Mouse (Mus musculus): ENCODE measurements around the gene Gm17482. TPM values are rescaled to one million over a fixed set of nuclear protein-coding genes. Genes with fewer than 3 reads are reported as not detected.
A peak's percentile ranks its signal among the peaks of the same experiment; 100 is the strongest.

Gm17482 gene
- not detected in 2 replicates for polyA plus RNA-seq (2015; fragmentation: Nextera tagmentation; extraction: Ambion mirVana)

GRCm38 (mm10) chr6:115227043-115227442, at the start of gene Gm17482:
Gm17482 (plus strand) TSS chr6:115227343.
- Histone ChIP-seq H3K36me3 (replicated peaks; ENCODE audit: insufficient read depth, low read length) (no peaks in the 10 kb centered on the region), H3K27me3 (ENCODE audit: insufficient read depth, low read length) (no peaks in the 10 kb centered on the region), H3K4me3 (ENCODE audit: low read depth, low read length) (no peak within 1 kb of the TSS), H3K4me1 (ENCODE audit: insufficient read depth) (no peaks in the 10 kb centered on the region), H3K9me3 (ENCODE audit: low read length) (no peaks in the 10 kb centered on the region), H3K4me2 (ENCODE audit: low read depth, low read length) (no peak within 1 kb of the TSS), H3K27ac (ENCODE audit: low read depth) (no peak within 1 kb of the TSS), H3K9ac (replicated peaks) (no peak within 1 kb of the TSS)
- ATAC-seq (no peak), DNase-seq (no peak)
- TF ChIP-seq CTCF (IDR thresholded peaks at IDR 0.05; ENCODE audit: low read depth): no peak
- no peak for TF ChIP-seq EP300 (IDR thresholded peaks at IDR 0.05; ENCODE audit: low read depth)
- 70% methylated on average over 4 of the region's 4 CpGs for WGBS (ENCODE audit: insufficient replicate concordance)

GRCm38 (mm10) chr6:115178826-115179225, 48.3 kb upstream of the Gm17482 start:
- DNase-seq: peak; percentile 38
- ATAC-seq: no peak
- Histone ChIP-seq H3K4me3 (ENCODE audit: low read depth, low read length) (no peak overlapping the region), H3K4me2 (ENCODE audit: low read depth, low read length) (no peak overlapping the region), H3K36me3 (replicated peaks; ENCODE audit: insufficient read depth, low read length) (no peaks in the 10 kb centered on the region), H3K4me1 (ENCODE audit: insufficient read depth) (no peaks in the 10 kb centered on the region), H3K27me3 (ENCODE audit: insufficient read depth, low read length) (no peaks in the 10 kb centered on the region), H3K27ac (ENCODE audit: low read depth) (no peak overlapping the region), H3K9me3 (ENCODE audit: low read length) (no peaks in the 10 kb centered on the region), H3K9ac (replicated peaks) (no peak overlapping the region)
- TF ChIP-seq EP300 (IDR thresholded peaks at IDR 0.05; ENCODE audit: low read depth): no peak
- TF ChIP-seq CTCF (IDR thresholded peaks at IDR 0.05; ENCODE audit: low read depth): no peak
- 28% methylated on average over 3 of the region's 3 CpGs for WGBS (ENCODE audit: insufficient replicate concordance)

- Histone ChIP-seq H3K36me3 (replicated peaks; ENCODE audit: insufficient read depth, low read length) (no peaks in the 10 kb centered on the region), H3K27ac (ENCODE audit: low read depth) (no peak overlapping the region), H3K4me1 (ENCODE audit: insufficient read depth) (no peaks in the 10 kb centered on the region), H3K4me3 (ENCODE audit: low read depth, low read length) (no peak overlapping the region), H3K27me3 (ENCODE audit: insufficient read depth, low read length) (no peaks in the 10 kb centered on the region), H3K9me3 (ENCODE audit: low read length) (no peaks in the 10 kb centered on the region), H3K9ac (replicated peaks) (no peak overlapping the region), H3K4me2 (ENCODE audit: low read depth, low read length) (no peak overlapping the region)
- DNase-seq: no peak
- 64% methylated on average over 2 of the region's 2 CpGs for WGBS (ENCODE audit: insufficient replicate concordance)
- no peak for ATAC-seq
- TF ChIP-seq CTCF (IDR thresholded peaks at IDR 0.05; ENCODE audit: low read depth): no peak
- TF ChIP-seq EP300 (IDR thresholded peaks at IDR 0.05; ENCODE audit: low read depth): no peak
Observed at GRCm38 (mm10) chr6:115181094-115181493, 46.0 kb upstream of the Gm17482 start.

GRCm38 (mm10) chr6:115191111-115191510, 36.0 kb upstream of the Gm17482 start:
- H3K4me2 ChIP-seq (ENCODE audit: low read depth, low read length): no peak overlapping the region
- DNase-seq (no peak), ATAC-seq (no peak)
- no peaks in the 10 kb centered on the region for H3K9me3 ChIP-seq (ENCODE audit: low read length)
- TF ChIP-seq EP300 (IDR thresholded peaks at IDR 0.05; ENCODE audit: low read depth): no peak
- TF ChIP-seq CTCF (IDR thresholded peaks at IDR 0.05; ENCODE audit: low read depth): no peak
- H3K36me3 ChIP-seq (replicated peaks; ENCODE audit: insufficient read depth, low read length): no peaks in the 10 kb centered on the region
- H3K9ac ChIP-seq (replicated peaks): no peak overlapping the region
- no peaks in the 10 kb centered on the region for H3K27me3 ChIP-seq (ENCODE audit: insufficient read depth, low read length)
- H3K27ac ChIP-seq (ENCODE audit: low read depth): no peak overlapping the region
- 72% methylated on average over 7 of the region's 7 CpGs for WGBS (ENCODE audit: insufficient replicate concordance)
- no peaks in the 10 kb centered on the region for H3K4me1 ChIP-seq (ENCODE audit: insufficient read depth)
- H3K4me3 ChIP-seq (ENCODE audit: low read depth, low read length): no peak overlapping the region

- Histone ChIP-seq H3K27ac (ENCODE audit: low read depth) (no peak overlapping the region), H3K4me2 (ENCODE audit: low read depth, low read length) (no peak overlapping the region), H3K9ac (replicated peaks) (no peak overlapping the region), H3K27me3 (ENCODE audit: insufficient read depth, low read length) (no peaks in the 10 kb centered on the region), H3K36me3 (replicated peaks; ENCODE audit: insufficient read depth, low read length) (no peaks in the 10 kb centered on the region), H3K4me1 (ENCODE audit: insufficient read depth) (no peaks in the 10 kb centered on the region), H3K9me3 (ENCODE audit: low read length) (no peaks in the 10 kb centered on the region), H3K4me3 (ENCODE audit: low read depth, low read length) (no peak overlapping the region)
- TF ChIP-seq CTCF (IDR thresholded peaks at IDR 0.05; ENCODE audit: low read depth): no peak
- no peak for TF ChIP-seq EP300 (IDR thresholded peaks at IDR 0.05; ENCODE audit: low read depth)
- WGBS (ENCODE audit: insufficient replicate concordance): 44% methylated on average over 3 of the region's 3 CpGs
- DNase-seq (no peak), ATAC-seq (no peak)
Observed at GRCm38 (mm10) chr6:115200753-115201152, 26.4 kb upstream of the Gm17482 start.

GRCm38 (mm10) chr6:115203029-115203428, 24.1 kb upstream of the Gm17482 start:
- no peaks in the 10 kb centered on the region for H3K27me3 ChIP-seq (ENCODE audit: insufficient read depth, low read length)
- no peak overlapping the region for H3K27ac ChIP-seq (ENCODE audit: low read depth)
- 64% methylated on average over 3 of the region's 3 CpGs for WGBS (ENCODE audit: insufficient replicate concordance)
- no peak overlapping the region for H3K4me2 ChIP-seq (ENCODE audit: low read depth, low read length)
- no peak overlapping the region for H3K9ac ChIP-seq (replicated peaks)
- H3K4me3 ChIP-seq (ENCODE audit: low read depth, low read length): no peak overlapping the region
- H3K9me3 ChIP-seq (ENCODE audit: low read length): no peaks in the 10 kb centered on the region
- no peaks in the 10 kb centered on the region for H3K4me1 ChIP-seq (ENCODE audit: insufficient read depth)
- no peak for ATAC-seq
- no peak for DNase-seq
- no peaks in the 10 kb centered on the region for H3K36me3 ChIP-seq (replicated peaks; ENCODE audit: insufficient read depth, low read length)
- TF ChIP-seq EP300 (IDR thresholded peaks at IDR 0.05; ENCODE audit: low read depth) (no peak), CTCF (IDR thresholded peaks at IDR 0.05; ENCODE audit: low read depth) (peak; percentile 28)

GRCm38 (mm10) chr6:115210187-115210586, 17.0 kb upstream of the Gm17482 start:
- DNase-seq (no peak), ATAC-seq (no peak)
- 47% methylated on average over 2 of the region's 2 CpGs for WGBS (ENCODE audit: insufficient replicate concordance)
- Histone ChIP-seq H3K27me3 (ENCODE audit: insufficient read depth, low read length) (no peaks in the 10 kb centered on the region), H3K9ac (replicated peaks) (no peak overlapping the region), H3K27ac (ENCODE audit: low read depth) (no peak overlapping the region), H3K4me1 (ENCODE audit: insufficient read depth) (peaks cover 4% of the 10 kb centered on the region; the same call in 1 of the 2 replicates), H3K9me3 (ENCODE audit: low read length) (no peaks in the 10 kb centered on the region), H3K4me3 (ENCODE audit: low read depth, low read length) (no peak overlapping the region), H3K4me2 (ENCODE audit: low read depth, low read length) (no peak overlapping the region), H3K36me3 (replicated peaks; ENCODE audit: insufficient read depth, low read length) (no peaks in the 10 kb centered on the region)
- TF ChIP-seq CTCF (IDR thresholded peaks at IDR 0.05; ENCODE audit: low read depth) (no peak), EP300 (IDR thresholded peaks at IDR 0.05; ENCODE audit: low read depth) (no peak)

Measured in liver, postnatal 0 days (tissue).